Mouse (Mus musculus) erythroid progenitor cell, adult 5-6 weeks (primary cell): Measurements from ENCODE around the gene Tspyl1. TPM values are rescaled to one million over a fixed set of nuclear protein-coding genes. Genes with fewer than 3 reads are reported as not detected.

Source experiments
- ATAC-seq: replicated peaks from 2 replicates; pipeline ENCODE4 v1.8.0; 2016; ENCODE audit warnings: moderate number of reproducible peaks, mild to moderate bottlenecking, moderate TSS enrichment, inconsistent platforms; ENCODE audit not compliant: poor library complexity, low FRiP score, severe bottlenecking
- total RNA-seq, 2 experiments: library from RNA; stranded (forward) in 1 of 2; stranded (reverse) in 1 of 2; fragments of 150-400 nt in 1 of 2; fragments of 186-747, 209-891 nt in 1 of 2; gene quantifications; 2 replicates each; pipeline versions ENCODE4 v1.2.3 to v1.2.4; 2015 to 2017; ENCODE audit warnings: low replicate concordance in 2 of 2

Tspyl1 gene
- total RNA-seq, 2 experiments from 2014 or later = 28.1 to 30.9 TPM

- no peak for ATAC-seq
Measured at GRCm38 (mm10) chr10:34297980-34298753, 16.2 kb downstream of the Tspyl1 start.

- ATAC-seq = no peak
Measured at GRCm38 (mm10) chr10:34300368-34300767, 18.4 kb downstream of the Tspyl1 start.

- no peak for ATAC-seq
Measured at GRCm38 (mm10) chr10:34307070-34307469, 25.1 kb downstream of the Tspyl1 start.

GRCm38 (mm10) chr10:34309915-34310685, 28.1 kb downstream of the Tspyl1 start:
- no peak for ATAC-seq

GRCm38 (mm10) chr10:34312536-34312935, 30.5 kb downstream of the Tspyl1 start:
- no peak for ATAC-seq

GRCm38 (mm10) chr10:34316571-34317216, 34.7 kb downstream of the Tspyl1 start:
- no peak for ATAC-seq

GRCm38 (mm10) chr10:34317217-34317606, 35.2 kb downstream of the Tspyl1 start:
- no peak for ATAC-seq

GRCm38 (mm10) chr10:34320809-34321208, 38.8 kb downstream of the Tspyl1 start:
- no peak for ATAC-seq

GRCm38 (mm10) chr10:34326701-34327100, 44.7 kb downstream of the Tspyl1 start:
- no peak for ATAC-seq

GRCm38 (mm10) chr10:34327144-34327543, 45.2 kb downstream of the Tspyl1 start:
- ATAC-seq = no peak

- no peak for ATAC-seq
Measured at GRCm38 (mm10) chr10:34328310-34328709, 46.3 kb downstream of the Tspyl1 start.

Other genes starting within 250 kb of the Tspyl1 start
- gene Trappc3l, start 244.6 kb upstream of the Tspyl1 start, total RNA-seq (2015; ENCODE audit: low replicate concordance) = not detected in 2 replicates
- not detected in 2 replicates for gene Trappc3l, start 244.6 kb upstream of the Tspyl1 start, total RNA-seq (2017; ENCODE audit: low replicate concordance)
- gene Calhm4, start 237.9 kb upstream of the Tspyl1 start, total RNA-seq (2015; ENCODE audit: low replicate concordance) = not detected in 2 replicates
- gene Calhm4, start 237.9 kb upstream of the Tspyl1 start, total RNA-seq (2017; ENCODE audit: low replicate concordance) = not detected in 2 replicates
- gene Calhm5, start 185.7 kb upstream of the Tspyl1 start, total RNA-seq (2015; ENCODE audit: low replicate concordance) = not detected in 2 replicates
- not detected in 2 replicates for gene Calhm5, start 185.7 kb upstream of the Tspyl1 start, total RNA-seq (2017; ENCODE audit: low replicate concordance)
- gene Calhm6, start 154.2 kb upstream of the Tspyl1 start, total RNA-seq (2015; ENCODE audit: low replicate concordance) = 1.4 TPM in 1 of 2 replicates, not detected in the other
- gene Calhm6, start 154.2 kb upstream of the Tspyl1 start, total RNA-seq (2017; ENCODE audit: low replicate concordance) = 1.4 TPM in 1 of 2 replicates, not detected in the other
- gene Dse, start 74.5 kb upstream of the Tspyl1 start, total RNA-seq (2015; ENCODE audit: low replicate concordance) = 0.84 and 6.5 TPM in 2 replicates
- gene Dse, start 74.5 kb upstream of the Tspyl1 start, total RNA-seq (2017; ENCODE audit: low replicate concordance) = 2.6 and 3.3 TPM in 2 replicates
- not detected in 2 replicates for gene Tspyl4, start 15.3 kb downstream of the Tspyl1 start, total RNA-seq (2015; ENCODE audit: low replicate concordance)
- gene Tspyl4, start 15.3 kb downstream of the Tspyl1 start, total RNA-seq (2017; ENCODE audit: low replicate concordance) = 0.77 TPM in 1 of 2 replicates, not detected in the other
- not detected in 2 replicates for gene Col10a1, start 107.8 kb downstream of the Tspyl1 start, total RNA-seq (2015; ENCODE audit: low replicate concordance)
- gene Col10a1, start 107.8 kb downstream of the Tspyl1 start, total RNA-seq (2017; ENCODE audit: low replicate concordance) = not detected in 2 replicates
- 12.3 and 15.9 TPM in 2 replicates for gene Nt5dc1, start 136.4 kb downstream of the Tspyl1 start, total RNA-seq (2015; ENCODE audit: low replicate concordance)
- gene Nt5dc1, start 136.4 kb downstream of the Tspyl1 start, total RNA-seq (2017; ENCODE audit: low replicate concordance) = 7.6 and 11.8 TPM in 2 replicates
- gene Frk, start 201.2 kb downstream of the Tspyl1 start, total RNA-seq (2015; ENCODE audit: low replicate concordance) = 2.9 TPM in 1 of 2 replicates, not detected in the other
- not detected in 2 replicates for gene Frk, start 201.2 kb downstream of the Tspyl1 start, total RNA-seq (2017; ENCODE audit: low replicate concordance)